9 mouse cellular contexts compared by ENCODE assay signal in the genomic region with DNA sequence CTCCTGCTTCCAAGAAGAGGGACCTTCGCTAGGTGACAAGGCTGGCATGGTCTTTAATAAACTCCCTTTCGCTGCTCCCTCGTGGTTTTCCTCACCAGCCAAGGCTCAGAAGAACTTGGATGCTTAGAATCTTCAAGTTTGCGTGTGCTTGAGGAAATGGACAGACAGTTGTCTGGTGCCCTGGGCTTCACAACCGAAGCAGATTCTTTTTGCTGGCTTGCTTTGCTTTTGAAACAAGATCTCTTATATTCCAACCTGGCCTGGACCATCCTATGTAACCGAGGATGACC. TPM values are rescaled to one million over a fixed set of nuclear protein-coding genes. Genes with fewer than 3 reads are reported as not detected.
DNase-seq lines count a peak whose midpoint lies in the region; ATAC-seq and TF ChIP-seq lines count a peak whose summit lies in the region.
"Had no signal": no experiment of that assay in that cellular context is flagged by ENCODE, and none has a peak within 500 bp of the region (broad histone marks: within the 10 kb centered on the region; RNA-seq: fewer than 3 reads in every experiment).

No protein-coding gene starts in this region.

- H3K9ac ChIP-seq in heart, embryonic 16.5 days (ENCODE audit: low read length), result peak overlapping the region; percentile 39; the same call in 1 of the 2 replicates
- peak overlapping the region; percentile 61 for H3K9ac ChIP-seq in embryonic facial prominence, embryonic 11.5 days (replicated peaks; ENCODE audit: low read length)
- peak overlapping the region; percentile 56 for H3K9ac ChIP-seq in hindbrain, postnatal 0 days (replicated peaks; ENCODE audit: low read length)
- peak overlapping the region; percentile 65 for H3K9ac ChIP-seq in midbrain, embryonic 15.5 days

- WGBS in heart, embryonic 16.5 days, result 36% methylated on average over 6 of the region's 6 CpGs
- WGBS in embryonic facial prominence, embryonic 11.5 days, result 21% methylated on average over 6 of the region's 6 CpGs
- WGBS in hindbrain, postnatal 0 days, result 20% methylated on average over 6 of the region's 6 CpGs
- 14% methylated on average over 6 of the region's 6 CpGs for WGBS in midbrain, embryonic 15.5 days

- TF ChIP-seq CTCF in hindbrain, postnatal 0 days (IDR thresholded peaks at IDR 0.05; ENCODE audit: low read depth), result no peak

- H3K4me3 ChIP-seq in heart, embryonic 16.5 days (ENCODE audit: low read length), result peak overlapping the region; percentile 59
- peak overlapping the region; percentile 50 for H3K4me3 ChIP-seq in embryonic facial prominence, embryonic 11.5 days (ENCODE audit: low read depth, low read length)
- peak overlapping the region; percentile 45 for H3K4me3 ChIP-seq in hindbrain, postnatal 0 days (ENCODE audit: low read length)
- H3K4me3 ChIP-seq in midbrain, embryonic 15.5 days, result peak overlapping the region; percentile 61

- ATAC-seq in heart, embryonic 16.5 days (replicated peaks; ENCODE audit: extremely low read depth, insufficient read depth, low FRiP score), result no peak
- no peak for ATAC-seq in embryonic facial prominence, embryonic 11.5 days (replicated peaks; ENCODE audit: insufficient number of reproducible peaks, low FRiP score, low TSS enrichment, low read depth)
- no peak for ATAC-seq in hindbrain, postnatal 0 days
- no peak for ATAC-seq in midbrain, embryonic 15.5 days (replicated peaks)

- no peaks in the 10 kb centered on the region for H3K36me3 ChIP-seq in heart, embryonic 16.5 days (ENCODE audit: control insufficient read depth, insufficient read depth)
- no peaks in the 10 kb centered on the region for H3K36me3 ChIP-seq in embryonic facial prominence, embryonic 11.5 days (replicated peaks; ENCODE audit: control insufficient read depth, insufficient read depth, low read depth, low read length)
- no peaks in the 10 kb centered on the region for H3K36me3 ChIP-seq in hindbrain, postnatal 0 days (ENCODE audit: insufficient read depth, low read length)
- H3K36me3 ChIP-seq in midbrain, embryonic 15.5 days (replicated peaks), result no peaks in the 10 kb centered on the region

- H3K27ac ChIP-seq in heart, embryonic 16.5 days (ENCODE audit: low read length), result no peak overlapping the region
- H3K27ac ChIP-seq in embryonic facial prominence, embryonic 11.5 days (replicated peaks; ENCODE audit: low read depth, low read length), result no peak overlapping the region
- no peak overlapping the region for H3K27ac ChIP-seq in hindbrain, postnatal 0 days
- peak overlapping the region; percentile 62; the same call in 1 of the 2 replicates for H3K27ac ChIP-seq in midbrain, embryonic 15.5 days

- peaks cover 51% of the 10 kb centered on the region for H3K27me3 ChIP-seq in heart, embryonic 16.5 days (ENCODE audit: control insufficient read depth, insufficient read depth, low read length)
- H3K27me3 ChIP-seq in embryonic facial prominence, embryonic 11.5 days (ENCODE audit: control insufficient read depth, insufficient read depth, low read length), result peaks cover 19% of the 10 kb centered on the region
- no peaks in the 10 kb centered on the region; the same call in 1 of the 2 replicates for H3K27me3 ChIP-seq in hindbrain, postnatal 0 days (ENCODE audit: insufficient read depth, low read length)
- H3K27me3 ChIP-seq in midbrain, embryonic 15.5 days (replicated peaks), result peaks cover 50% of the 10 kb centered on the region
- H3K27me3 ChIP-seq: CH12.LX had no signal

- peak overlapping the region; percentile 88 for H3K4me2 ChIP-seq in heart, embryonic 16.5 days (ENCODE audit: low read depth, low read length)
- H3K4me2 ChIP-seq in embryonic facial prominence, embryonic 11.5 days (ENCODE audit: low read depth, low read length), result peak overlapping the region; percentile 97
- H3K4me2 ChIP-seq in hindbrain, postnatal 0 days (ENCODE audit: low read depth, low read length), result peak overlapping the region; percentile 97
- H3K4me2 ChIP-seq in midbrain, embryonic 15.5 days, result peak overlapping the region; percentile 98

- no peak for DNase-seq in heart, postnatal 4 days
- no peak for DNase-seq in embryonic facial prominence, embryonic 11.5 days (ENCODE audit: low spot score)
- no peak for DNase-seq in hindbrain, postnatal 0 days (ENCODE audit: low spot score)
- no peak for DNase-seq in retina, embryonic 14.5 days (ENCODE audit: low spot score)
- DNase-seq in MN1 (ENCODE audit: low spot score), result no peak
- no peak for DNase-seq in ovary, postnatal 10 days (ENCODE audit: low spot score)

- H3K9me3 ChIP-seq in heart, embryonic 16.5 days (replicated peaks; ENCODE audit: control insufficient read depth, low read length), result 0 out of 2 replicates have a peak, but pooled peaks cover 2% of the 10 kb centered on the region
- H3K9me3 ChIP-seq in embryonic facial prominence, embryonic 11.5 days (replicated peaks; ENCODE audit: control insufficient read depth, low read length), result no peaks in the 10 kb centered on the region
- H3K9me3 ChIP-seq in hindbrain, postnatal 0 days (ENCODE audit: low read length), result no peaks in the 10 kb centered on the region
- H3K9me3 ChIP-seq in midbrain, embryonic 15.5 days, result no peaks in the 10 kb centered on the region

- peaks cover 5% of the 10 kb centered on the region; the same call in 1 of the 2 replicates for H3K4me1 ChIP-seq in heart, embryonic 16.5 days (ENCODE audit: control insufficient read depth, insufficient read depth, low read length)
- H3K4me1 ChIP-seq in embryonic facial prominence, embryonic 11.5 days (ENCODE audit: control insufficient read depth, insufficient read depth, low read length), result no peaks in the 10 kb centered on the region
- H3K4me1 ChIP-seq in hindbrain, postnatal 0 days (ENCODE audit: insufficient read depth, low read length), result 0 out of 2 replicates have a peak, but pooled peaks cover 4% of the 10 kb centered on the region
- peaks cover 15% of the 10 kb centered on the region for H3K4me1 ChIP-seq in midbrain, embryonic 15.5 days

RNA-seq across cellular contexts. Expression of gene Pax5, which starts 45.6 kb away (rescaled TPM):
- 0.34 TPM in 1 of 2 replicates, not detected in the other for polyA plus RNA-seq in heart, embryonic 16.5 days (2015; fragmentation: Nextera tagmentation; extraction: Ambion mirVana)
- under 1 TPM; 0.18 to 0.71 TPM for total RNA-seq in heart, postnatal 4 days (2021)
- polyA plus RNA-seq in embryonic facial prominence, embryonic 11.5 days (2014; fragmentation: Nextera tagmentation; extraction: Ambion mirVana), result 0.28 and 0.72 TPM in 2 replicates
- 10.0 and 14.4 TPM in 2 replicates for total RNA-seq in hindbrain, postnatal 0 days (2014; rRNA removed)
- polyA plus RNA-seq in hindbrain, postnatal 0 days (2015; fragmentation: Nextera tagmentation; extraction: Ambion mirVana), result 0.61 and 0.81 TPM in 2 replicates
- polyA plus RNA-seq in midbrain, embryonic 15.5 days (2015; fragmentation: Nextera tagmentation; extraction: Ambion mirVana), result 7.8 and 9.1 TPM in 2 replicates
